Mouse (Mus musculus) kidney, postnatal 10 days (tissue): ENCODE data around the gene Nab1.

Experiments
- DNase-seq: peaks from one replicate; pipeline ENCODE4 v3.0.0; 2021; ENCODE audit warnings: mixed read lengths

Nab1 gene

GRCm38 (mm10) chr1:52470811-52471489 lies 29.5 kb downstream of the Nab1 start:
- DNase-seq, result no peak

DNA sequence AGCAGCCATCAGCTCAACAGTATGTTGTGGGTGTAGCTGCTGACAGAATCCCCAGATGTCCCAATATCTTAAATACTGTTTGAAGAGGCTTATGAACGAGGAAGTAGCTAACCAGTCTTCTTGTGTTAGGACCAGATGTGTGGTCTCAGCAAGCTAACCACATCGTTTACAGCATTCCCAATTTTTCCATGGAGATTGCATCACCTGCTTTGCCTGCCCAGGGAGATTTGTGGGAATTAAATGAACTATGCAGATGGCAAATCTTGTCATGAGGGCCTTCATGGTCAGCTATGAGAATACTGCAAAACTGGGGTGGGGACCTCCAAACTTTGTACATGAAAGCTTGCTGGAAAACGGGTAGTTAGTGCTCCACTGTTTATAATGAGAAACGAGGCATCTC lies 30.2 kb downstream of the Nab1 start:
- no peak for DNase-seq

DNA sequence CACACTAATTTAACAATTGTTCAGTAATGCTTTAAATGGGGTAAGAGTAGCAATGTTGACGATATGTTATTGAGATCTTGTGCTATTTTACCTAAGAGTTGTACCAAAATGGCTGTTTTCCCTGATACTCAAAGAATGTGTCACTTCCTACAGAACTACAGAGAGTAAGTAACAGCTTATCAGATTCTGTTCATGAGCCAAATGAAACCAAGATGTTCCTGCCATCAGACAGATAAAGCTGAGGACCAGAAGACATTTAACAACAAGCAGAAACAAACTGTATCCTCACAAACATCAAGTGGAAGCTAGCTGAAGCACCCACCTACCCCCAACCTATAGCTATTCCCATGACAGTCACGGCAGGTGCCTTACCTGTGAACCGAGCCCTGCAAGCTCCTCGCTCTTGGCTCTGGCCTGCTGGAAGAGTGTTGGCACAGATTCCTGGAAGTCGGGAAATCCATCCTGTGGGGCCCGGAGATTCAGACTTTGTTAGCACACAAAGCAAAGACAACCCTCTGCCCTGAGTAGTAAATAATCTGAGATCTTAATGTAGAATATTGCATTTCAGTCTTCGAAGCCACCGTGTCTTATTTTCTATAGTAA lies 33.9 kb downstream of the Nab1 start:
- no peak for DNase-seq

DNA sequence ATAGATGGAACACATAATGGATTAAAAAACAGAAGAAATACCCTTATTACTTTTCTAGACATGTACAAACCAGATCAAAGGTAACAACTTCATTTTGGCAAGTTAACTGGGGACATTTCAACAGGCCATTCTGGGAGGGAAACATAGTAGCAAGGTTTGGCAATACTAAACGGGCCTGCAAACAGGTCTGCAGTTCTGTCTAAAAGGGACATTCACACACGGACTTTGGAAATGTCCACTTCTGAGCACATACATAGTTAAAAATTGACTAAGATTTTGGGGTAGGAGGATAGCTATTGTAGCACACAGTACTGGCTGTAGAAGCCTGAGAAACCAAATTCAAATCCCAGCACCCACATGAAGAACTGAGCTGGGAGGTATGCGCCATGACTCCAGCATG lies 34.6 kb downstream of the Nab1 start:
- no peak for DNase-seq

DNA sequence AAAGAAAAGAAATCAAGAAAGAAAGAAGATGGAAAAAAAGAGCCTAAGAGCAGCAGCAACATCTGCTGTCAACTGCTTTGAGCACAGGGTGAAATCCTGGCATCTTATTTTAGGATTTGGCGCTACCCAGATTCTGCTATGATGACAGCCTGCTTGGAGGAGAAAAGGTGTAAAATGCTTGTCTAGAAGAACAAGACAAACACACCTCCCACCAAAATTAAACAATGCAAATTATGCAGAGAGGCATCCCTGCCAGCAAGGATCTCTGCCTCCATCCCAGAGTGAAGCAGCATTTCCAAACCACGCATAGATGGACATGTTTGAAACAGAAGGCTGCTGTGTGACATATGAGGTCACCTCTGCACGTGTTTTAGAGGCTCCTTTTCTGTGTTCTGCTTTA lies 35.2 kb downstream of the Nab1 start:
- no peak for DNase-seq

- DNase-seq, result no peak
Observed at GRCm38 (mm10) chr1:52463305-52463704, 37.2 kb downstream of the Nab1 start.

GRCm38 (mm10) chr1:52456571-52456970 lies 43.9 kb downstream of the Nab1 start:
- no peak for DNase-seq

DNA sequence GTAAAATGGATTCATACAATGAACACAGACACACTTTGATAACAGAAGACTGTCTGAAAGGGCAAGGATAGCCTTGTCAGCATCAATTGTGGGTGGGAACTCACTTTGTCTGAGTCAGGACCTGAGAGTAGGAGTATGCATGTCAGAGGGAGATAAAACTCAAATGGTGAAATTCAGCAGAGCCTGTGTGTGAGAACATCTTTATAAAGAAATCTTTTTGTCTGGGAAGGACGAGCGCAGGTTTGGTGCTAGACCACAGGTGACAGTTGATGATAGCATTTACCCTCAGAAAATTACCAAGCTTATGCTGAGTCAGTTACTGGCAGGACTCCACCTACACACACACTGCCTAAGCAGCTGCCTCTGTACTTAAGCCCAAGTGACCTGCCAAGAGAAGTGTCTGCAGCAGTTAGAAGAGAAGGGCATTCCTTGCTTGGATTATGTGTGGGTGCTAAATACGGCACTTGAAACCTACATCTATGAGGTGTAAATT lies 45.9 kb downstream of the Nab1 start:
- DNase-seq, result no peak

GRCm38 (mm10) chr1:52451360-52451759 lies 49.1 kb downstream of the Nab1 start:
- no peak for DNase-seq

DNA sequence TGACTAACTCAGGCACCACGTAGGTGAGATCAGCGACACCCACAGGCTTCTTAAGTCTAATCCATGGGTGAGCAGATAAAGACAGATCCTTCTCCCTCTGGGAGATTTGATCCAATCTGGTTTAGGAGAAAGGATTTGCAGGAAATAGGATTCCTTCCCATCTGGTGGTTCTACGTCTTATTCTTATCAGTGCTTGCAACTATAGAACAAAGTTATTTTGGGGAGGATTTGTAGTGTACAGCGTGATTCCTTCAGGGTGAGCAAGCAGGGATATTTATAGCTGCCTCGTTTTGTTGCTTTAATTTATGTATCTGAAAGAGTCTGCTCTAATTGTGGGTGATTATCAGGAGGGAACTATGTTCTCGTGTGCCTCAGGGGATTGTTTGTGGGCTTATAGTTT lies 64.6 kb downstream of the Nab1 start:
- DNase-seq, result no peak

- no peak for DNase-seq
Observed at GRCm38 (mm10) chr1:52434085-52434484, 66.4 kb downstream of the Nab1 start.

- DNase-seq, result no peak
Observed at GRCm38 (mm10) chr1:52431806-52432205, 68.7 kb downstream of the Nab1 start.

DNA sequence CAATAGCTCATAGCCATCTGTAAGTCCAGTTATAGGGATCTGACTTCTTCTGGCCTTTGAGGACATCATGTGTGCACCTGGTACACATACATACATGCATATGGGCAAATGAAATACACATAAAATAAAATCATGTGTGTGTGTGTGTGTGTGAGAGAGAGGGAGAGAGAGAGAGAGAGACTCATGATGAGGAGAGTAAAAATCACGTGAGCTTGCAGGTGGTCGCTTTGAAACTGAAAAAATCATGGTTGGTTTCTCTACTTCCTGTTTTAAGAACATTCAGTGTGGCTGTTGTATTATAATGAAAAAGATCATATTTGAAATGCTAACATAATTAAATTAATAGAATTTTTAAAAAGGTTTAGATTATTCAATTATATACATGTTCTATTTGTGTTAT lies 69.9 kb downstream of the Nab1 start:
- no peak for DNase-seq

DNA sequence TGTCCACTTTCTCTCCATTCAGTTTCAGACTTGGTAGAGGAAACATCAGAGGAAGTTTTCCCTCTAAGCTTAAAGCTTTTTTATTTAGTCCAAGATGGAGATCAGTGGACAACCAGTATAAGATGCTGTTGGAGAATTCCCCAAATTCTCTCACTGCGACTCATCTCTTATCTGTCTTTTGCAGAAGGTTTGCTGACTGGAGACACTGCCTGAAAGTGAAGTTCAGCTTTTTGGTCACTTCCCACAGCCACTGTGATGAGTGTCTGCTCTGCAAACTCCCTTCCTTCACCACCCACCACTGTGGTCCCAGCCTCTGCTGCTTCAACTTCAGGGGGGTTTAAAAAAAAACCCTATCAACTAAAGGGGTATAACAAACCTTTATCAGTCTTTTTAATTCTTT lies 70.4 kb downstream of the Nab1 start:
- DNase-seq, result no peak

GRCm38 (mm10) chr1:52427841-52428464 lies 72.5 kb downstream of the Nab1 start:
- DNase-seq, result no peak

- DNase-seq, result no peak
Observed at GRCm38 (mm10) chr1:52423846-52424245, 76.6 kb downstream of the Nab1 start.

- DNase-seq, result no peak
Observed at GRCm38 (mm10) chr1:52423057-52423456, 77.4 kb downstream of the Nab1 start.

DNA sequence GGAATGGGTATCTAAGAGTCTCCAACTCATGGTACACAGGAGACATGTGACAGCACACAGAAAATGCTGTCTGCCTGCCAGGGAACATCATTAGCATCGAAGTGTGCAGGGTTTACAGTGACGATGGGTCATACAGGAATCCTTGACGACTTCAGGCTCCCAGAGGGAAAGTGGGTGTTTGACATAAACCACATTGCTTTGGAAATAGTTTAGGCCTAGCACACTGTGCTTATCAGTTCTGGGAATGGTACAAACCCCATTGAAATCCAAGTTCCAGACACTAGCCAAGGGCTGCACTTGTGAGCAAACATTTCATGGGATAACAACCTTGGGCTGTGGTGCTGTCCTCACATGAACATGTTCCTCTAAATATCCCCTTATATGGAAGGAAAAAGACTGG lies 78.3 kb downstream of the Nab1 start:
- no peak for DNase-seq

- DNase-seq, result no peak
Observed at GRCm38 (mm10) chr1:52421623-52422022, 78.9 kb downstream of the Nab1 start.

DNA sequence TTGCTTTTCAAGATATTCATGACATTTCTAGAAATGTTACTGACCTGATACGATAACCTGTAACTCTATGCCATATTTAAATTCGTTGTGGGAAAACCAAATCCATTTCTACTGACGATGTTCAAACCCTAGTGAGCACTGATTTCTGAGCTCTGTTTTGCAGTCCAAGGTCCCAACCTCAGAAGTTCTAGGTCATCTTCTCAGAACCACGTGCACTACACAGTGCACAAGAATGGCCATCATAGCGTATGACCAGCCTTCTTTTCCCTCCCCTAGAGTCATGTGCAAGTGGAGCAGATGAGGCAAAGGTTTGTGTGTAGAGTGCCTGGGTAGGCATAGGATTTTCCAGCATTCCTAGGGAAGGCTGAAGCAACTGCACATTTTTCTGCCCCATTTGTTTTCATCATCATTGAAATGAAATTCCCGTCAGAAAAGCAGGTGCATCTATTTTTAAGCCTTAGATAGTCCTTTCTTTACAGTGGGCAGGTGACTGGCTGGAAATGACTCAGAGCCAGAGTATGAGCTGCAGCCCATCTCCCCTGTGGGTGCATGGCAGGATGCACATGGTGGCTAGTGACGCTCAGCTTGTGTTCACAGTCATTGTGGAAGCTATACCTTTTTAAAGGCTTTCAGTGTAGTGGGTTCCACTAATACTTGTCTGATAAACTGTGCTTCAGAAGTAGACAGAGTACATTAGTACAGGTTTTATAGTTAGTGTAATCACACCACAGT lies 81.2 kb downstream of the Nab1 start:
- no peak for DNase-seq
